Mouse (Mus musculus) brain, embryonic 14.5 days (tissue): ENCODE measurements around the gene Rad9a. TPM values are rescaled to one million over a fixed set of nuclear protein-coding genes. Genes with fewer than 3 reads are reported as not detected.

Experiments
- DNase-seq: peaks from one replicate; pipeline ENCODE4 v3.0.0-alpha.2; 2011; ENCODE audit warnings: low read depth
- CTCF ChIP-seq: fragments of 200-500 bp; IDR thresholded peaks from 2 replicates; pipeline ENCODE4 v1.5.1; 2012; ENCODE audit warnings: inconsistent platforms, mild to moderate bottlenecking, moderate library complexity, borderline replicate concordance; ENCODE audit not compliant: insufficient read depth, insufficient read length; ENCODE audit errors: extremely low read depth
- POLR2A ChIP-seq: fragments of 200-500 bp; IDR thresholded peaks from 2 replicates; pipeline ENCODE4 v1.6.1; 2012; ENCODE audit warnings: mild to moderate bottlenecking, inconsistent platforms, borderline replicate concordance; ENCODE audit not compliant: poor library complexity, insufficient read depth, insufficient read length, severe bottlenecking; ENCODE audit errors: extremely low read depth
- polyA plus RNA-seq: library from polyadenylated mRNA; depleted of rRNA; stranded (reverse); fragments of >200 nt; gene quantifications from 2 replicates; pipeline ENCODE4 v1.2.3, GENCODE M21; 2012

The Rad9a gene
- polyA plus RNA-seq, 1 experiment = 32.7 TPM

- TF ChIP-seq POLR2A (no peak), CTCF (no peak)
- no peak for DNase-seq
Observed at GRCm38 (mm10) chr19:4166678-4167476, 34.6 kb downstream of the Rad9a start.

DNA sequence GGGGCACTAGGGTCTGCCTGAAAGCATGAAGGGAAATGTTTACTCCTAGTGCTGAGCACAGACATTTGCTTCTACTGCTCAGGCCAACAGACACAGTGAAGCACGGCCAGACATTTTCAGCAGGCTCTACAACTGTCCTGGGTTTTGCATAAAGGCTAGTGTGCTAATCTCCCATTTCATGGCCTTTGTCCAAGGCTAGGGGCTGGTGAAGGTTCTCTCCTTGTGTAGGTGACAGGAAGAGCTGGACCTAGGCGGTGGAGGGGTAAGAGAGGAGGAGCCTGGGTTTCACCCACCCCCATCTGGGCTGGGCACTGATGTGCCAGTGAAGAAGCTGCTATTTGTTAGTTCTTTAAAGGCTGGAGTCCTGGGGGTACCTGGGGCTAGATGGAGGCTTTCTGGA, 36.7 kb downstream of the Rad9a start:
- TF ChIP-seq POLR2A (no peak), CTCF (no peak)
- no peak for DNase-seq

- no peak for DNase-seq
- TF ChIP-seq POLR2A = no peak
- TF ChIP-seq CTCF = no peak
Observed at GRCm38 (mm10) chr19:4164100-4164499, 37.4 kb downstream of the Rad9a start.

- TF ChIP-seq POLR2A (no peak), CTCF (no peak)
- DNase-seq = no peak
Observed at GRCm38 (mm10) chr19:4163543-4163887, 37.9 kb downstream of the Rad9a start.

DNA sequence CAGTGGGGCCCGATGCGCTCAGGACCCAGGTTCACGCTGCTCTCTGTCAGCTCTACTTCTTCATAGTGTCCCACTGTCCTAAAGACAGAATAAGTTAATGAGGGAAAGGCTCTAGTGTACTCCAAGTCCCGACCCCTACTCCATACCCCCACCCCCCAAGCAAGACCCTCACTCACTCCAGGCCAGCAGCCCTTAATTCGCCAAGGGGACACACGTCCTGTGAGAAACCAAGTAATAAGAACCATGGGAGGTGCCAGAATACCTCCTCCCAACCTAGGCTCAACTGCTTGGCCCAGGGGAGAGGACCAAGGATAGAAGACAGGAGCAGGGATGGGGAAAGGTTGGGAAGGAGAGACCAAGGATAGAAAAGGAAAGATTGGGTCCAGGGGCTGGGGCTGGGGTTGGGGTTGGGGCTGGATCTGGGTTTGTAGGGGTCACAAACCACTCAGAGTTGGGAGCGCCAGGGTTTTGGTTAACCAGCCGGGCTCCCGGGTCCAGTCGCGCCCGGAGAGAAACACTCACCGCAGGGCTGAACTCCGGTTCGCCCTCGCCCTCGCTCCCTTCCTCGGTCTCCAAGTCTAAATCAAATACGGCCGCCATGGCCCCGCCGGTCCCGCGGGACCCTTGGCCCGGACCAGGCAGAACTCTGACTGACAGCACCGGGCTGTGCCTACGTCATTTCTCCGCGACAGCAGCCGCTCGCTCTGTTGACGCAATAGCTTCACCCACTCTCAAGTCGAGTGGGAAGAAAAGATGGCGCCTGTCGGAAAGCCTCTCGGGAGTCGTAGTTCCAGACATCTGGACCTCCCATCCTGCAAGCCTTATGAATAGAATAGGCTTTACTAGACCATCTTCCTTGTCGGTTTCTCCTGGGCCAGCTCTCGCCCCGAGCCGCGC, 38.6 kb downstream of the Rad9a start, which contains the start of gene Rps6kb2:
Gene Rps6kb2, minus strand, starts transcription at position 709 of the 897 bp plus-strand sequence.
- no peak for TF ChIP-seq POLR2A
- TF ChIP-seq CTCF = no peak
- DNase-seq = peak; percentile 99

DNA sequence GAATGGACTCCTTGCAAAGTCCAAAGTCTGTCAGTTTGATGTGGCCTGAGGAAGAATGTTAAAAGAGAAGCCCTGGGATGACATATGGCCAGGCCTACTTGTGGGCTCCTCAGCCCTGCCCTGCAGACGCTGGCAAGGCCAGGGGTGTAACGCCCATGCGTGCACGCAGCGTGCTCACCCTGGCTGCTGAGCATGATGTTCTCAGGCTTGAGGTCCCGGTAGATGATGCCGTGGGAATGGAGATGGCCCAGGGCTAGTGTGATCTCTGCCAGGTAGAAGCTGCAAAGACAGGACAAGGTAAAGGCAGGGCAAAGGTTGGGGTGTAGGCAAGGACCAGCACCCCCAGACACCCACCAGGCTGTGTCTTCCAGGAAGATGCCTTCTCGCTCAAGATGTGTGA, 42.4 kb downstream of the Rad9a start:
- no peak for DNase-seq
- no peak for TF ChIP-seq CTCF
- TF ChIP-seq POLR2A = no peak

- TF ChIP-seq POLR2A (no peak), CTCF (no peak)
- no peak for DNase-seq
Observed at GRCm38 (mm10) chr19:4156771-4157170, 44.7 kb downstream of the Rad9a start.

DNA sequence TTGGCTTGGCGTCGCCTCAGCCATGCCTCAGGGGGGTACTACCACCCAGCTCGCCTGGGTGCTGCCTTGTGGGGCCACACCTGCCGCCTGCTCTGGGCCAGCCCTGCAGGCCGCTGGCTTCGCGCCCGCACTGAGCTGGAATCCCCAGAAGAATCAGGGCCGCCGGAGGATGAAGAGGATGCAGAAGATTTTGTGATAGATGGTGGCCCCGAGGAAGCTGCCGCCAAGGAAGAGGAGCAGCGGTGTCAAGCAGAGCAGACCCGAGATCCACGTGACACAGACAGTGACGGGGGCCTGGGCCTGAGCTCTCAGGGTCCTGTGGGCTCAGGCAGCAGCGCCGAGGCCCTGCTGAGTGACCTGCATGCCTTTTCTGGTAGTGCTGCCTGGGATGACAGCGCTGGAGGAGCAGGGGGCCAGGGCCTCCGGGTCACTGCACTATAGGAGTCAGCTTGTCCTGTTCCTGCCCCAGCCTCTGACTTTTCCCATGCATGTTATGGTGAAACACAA, 45.3 kb downstream of the Rad9a start:
- TF ChIP-seq POLR2A = no peak
- TF ChIP-seq CTCF = no peak
- no peak for DNase-seq

GRCm38 (mm10) chr19:4155223-4156072, 46.0 kb downstream of the Rad9a start:
- TF ChIP-seq CTCF (no peak), POLR2A (no peak)
- no peak for DNase-seq

DNA sequence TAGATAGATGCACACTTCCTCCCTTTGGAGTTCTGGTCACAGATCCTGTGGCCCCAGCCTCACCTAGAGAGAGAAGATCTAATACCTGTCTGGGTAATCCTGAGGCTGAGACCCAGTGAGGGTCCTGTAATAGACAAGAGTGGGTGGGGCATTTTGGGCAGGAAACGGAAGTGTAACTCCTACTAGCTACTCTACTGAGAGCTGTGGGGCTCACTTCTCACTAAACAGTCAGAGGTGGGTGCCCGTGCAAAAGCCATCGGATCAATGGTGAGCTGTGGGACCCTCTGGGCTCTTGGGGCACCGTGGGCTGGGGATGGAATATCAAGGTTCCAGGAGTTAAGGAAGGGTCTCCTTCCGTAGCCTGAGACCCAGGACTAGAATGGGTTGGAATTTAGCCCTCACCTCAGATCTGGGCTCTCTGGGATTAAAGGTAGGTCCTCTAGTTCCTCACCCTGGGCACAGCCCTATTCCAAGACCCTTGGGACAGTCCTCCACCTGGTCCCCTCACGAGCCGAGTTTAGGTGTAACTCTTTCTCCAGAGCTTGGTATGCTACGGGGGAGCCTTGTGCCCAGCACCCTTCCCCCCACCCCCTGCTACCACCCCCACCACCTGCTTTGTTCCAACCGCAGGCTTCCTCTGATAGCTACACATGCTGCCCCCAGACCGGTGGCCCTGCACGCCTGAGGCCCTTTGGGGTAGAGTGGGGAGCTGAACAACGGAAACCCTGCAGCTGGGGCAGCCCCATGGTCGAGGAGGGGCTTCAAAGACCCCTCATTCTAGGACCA, 46.8 kb downstream of the Rad9a start:
- TF ChIP-seq CTCF = no peak
- no peak for TF ChIP-seq POLR2A
- no peak for DNase-seq
